Mouse (Mus musculus): ENCODE data around the gene Mrps14. TPM values are rescaled to one million over a fixed set of nuclear protein-coding genes. Genes with fewer than 3 reads are reported as not detected.
A peak's percentile ranks its signal among the peaks of the same experiment; 100 is the strongest.

Mrps14 gene
- total RNA-seq, 2 experiments from 2014 or later, result 68.8 to 73.8 TPM

- no peak for DNase-seq (ENCODE audit: low spot score in 2 of 2)
Measured at GRCm38 (mm10) chr1:160227196-160227595, 32.2 kb downstream of the Mrps14 start.

GRCm38 (mm10) chr1:160227850-160228249, 32.8 kb downstream of the Mrps14 start:
- DNase-seq (ENCODE audit: low spot score in 2 of 2), result no peak

GRCm38 (mm10) chr1:160231013-160231412, 36.0 kb downstream of the Mrps14 start:
- peak in 1 of 2 experiments; percentile 77 for DNase-seq (ENCODE audit: low spot score in 2 of 2)

GRCm38 (mm10) chr1:160232113-160232512, 37.1 kb downstream of the Mrps14 start:
- no peak for DNase-seq (ENCODE audit: low spot score in 2 of 2)

- DNase-seq (ENCODE audit: low spot score in 2 of 2), result no peak
Measured at GRCm38 (mm10) chr1:160233921-160234320, 38.9 kb downstream of the Mrps14 start.

- DNase-seq (ENCODE audit: low spot score in 2 of 2), result no peak
Measured at GRCm38 (mm10) chr1:160237981-160238380, 43.0 kb downstream of the Mrps14 start.

GRCm38 (mm10) chr1:160238852-160239443, 43.9 kb downstream of the Mrps14 start:
- DNase-seq (ENCODE audit: low spot score in 2 of 2), result no peak

GRCm38 (mm10) chr1:160240091-160240490, 45.1 kb downstream of the Mrps14 start:
- no peak for DNase-seq (ENCODE audit: low spot score in 2 of 2)

- DNase-seq (ENCODE audit: low spot score in 2 of 2), result no peak
Measured at GRCm38 (mm10) chr1:160244689-160245088, 49.7 kb downstream of the Mrps14 start.

GRCm38 (mm10) chr1:160245954-160246353, 50.9 kb downstream of the Mrps14 start:
- DNase-seq (ENCODE audit: low spot score in 2 of 2), result no peak

GRCm38 (mm10) chr1:160246844-160247243, 51.8 kb downstream of the Mrps14 start:
- DNase-seq (ENCODE audit: low spot score in 2 of 2), result peak; percentile 30 to 63

GRCm38 (mm10) chr1:160247473-160247872, 52.5 kb downstream of the Mrps14 start:
- DNase-seq (ENCODE audit: low spot score in 2 of 2), result no peak

GRCm38 (mm10) chr1:160249786-160250185, 54.8 kb downstream of the Mrps14 start:
- DNase-seq (ENCODE audit: low spot score in 2 of 2), result no peak

GRCm38 (mm10) chr1:160250782-160251181, 55.8 kb downstream of the Mrps14 start:
- DNase-seq (ENCODE audit: low spot score in 2 of 2), result peak in 1 of 2 experiments; percentile 41

GRCm38 (mm10) chr1:160251388-160252007, 56.5 kb downstream of the Mrps14 start:
- no peak for DNase-seq (ENCODE audit: low spot score in 2 of 2)

Other genes starting within 250 kb of the Mrps14 start
- 1 to 10 TPM; 1.1 to 3.5 TPM for gene 4930523C07Rik, start 150.8 kb upstream of the Mrps14 start, total RNA-seq (2021)
- gene Tnn, start 41.6 kb upstream of the Mrps14 start, total RNA-seq (2021), result under 1 TPM in 1 of 2 experiments, not detected in 1; 0.08 TPM
- 10 to 100 TPM; 88.5 to 95.7 TPM for gene Cacybp, start 17.7 kb downstream of the Mrps14 start, total RNA-seq (2021)